Mouse (Mus musculus) testis, postnatal 10 days (tissue): ENCODE results near the gene Six5.
"Not testable (repeated sequence)": the region's sequence is repeated elsewhere in the genome, so short reads cannot be mapped to it uniquely, and the experiment has no call there.

Experiments used
- DNase-seq: peaks from one replicate; pipeline ENCODE4 v3.0.0; 2021; ENCODE audit warnings: low spot score

Six5 gene

GRCm38 (mm10) chr7:19094471-19094825 is at the start of gene Six5:
Gene Six5 (plus strand): TSS chr7:19094594.
- DNase-seq = peak; percentile 79

- no peak for DNase-seq
Measured at GRCm38 (mm10) chr7:19044616-19045015, 49.8 kb upstream of the Six5 start.

DNA sequence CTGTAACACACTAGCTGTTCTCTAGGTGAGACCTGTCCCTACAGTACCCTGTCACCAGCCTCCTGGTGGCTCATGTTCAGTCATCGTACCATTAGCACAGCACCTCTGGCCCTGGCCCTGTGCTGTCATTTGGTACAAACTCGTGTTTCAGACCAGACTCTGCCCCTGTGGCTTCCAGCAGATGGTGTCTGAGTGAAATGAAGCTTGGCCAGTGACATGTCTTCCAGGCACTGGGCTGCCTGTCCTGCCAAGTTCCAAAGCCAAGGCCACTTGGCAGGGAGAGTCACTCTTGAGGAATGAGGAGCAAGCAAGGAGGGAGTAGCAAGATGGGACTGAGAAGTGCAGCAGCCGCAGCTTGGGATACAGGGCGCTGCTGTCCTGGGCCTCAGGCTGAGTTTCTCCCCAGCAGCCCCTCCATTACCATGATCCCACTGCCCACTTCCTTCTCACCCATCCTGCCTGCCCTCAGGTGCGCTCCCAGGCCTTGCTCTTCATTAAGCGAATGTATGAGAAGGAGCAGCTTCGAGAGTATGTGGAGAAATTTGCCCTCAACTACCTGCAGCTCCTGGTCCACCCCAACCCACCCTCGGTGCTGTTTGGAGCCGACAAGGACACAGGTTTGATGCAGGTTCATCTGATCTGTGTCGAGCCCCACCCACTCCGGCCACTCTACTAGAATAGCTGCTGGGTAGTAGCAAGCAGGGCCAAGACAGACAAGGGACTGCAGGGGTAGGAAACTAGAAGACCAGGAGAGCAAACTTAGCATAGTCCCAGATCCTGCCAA is 47.9 kb upstream of the Six5 start:
- DNase-seq = peak; percentile 66

- no peak for DNase-seq
Measured at GRCm38 (mm10) chr7:19048006-19048527, 46.3 kb upstream of the Six5 start.

DNA sequence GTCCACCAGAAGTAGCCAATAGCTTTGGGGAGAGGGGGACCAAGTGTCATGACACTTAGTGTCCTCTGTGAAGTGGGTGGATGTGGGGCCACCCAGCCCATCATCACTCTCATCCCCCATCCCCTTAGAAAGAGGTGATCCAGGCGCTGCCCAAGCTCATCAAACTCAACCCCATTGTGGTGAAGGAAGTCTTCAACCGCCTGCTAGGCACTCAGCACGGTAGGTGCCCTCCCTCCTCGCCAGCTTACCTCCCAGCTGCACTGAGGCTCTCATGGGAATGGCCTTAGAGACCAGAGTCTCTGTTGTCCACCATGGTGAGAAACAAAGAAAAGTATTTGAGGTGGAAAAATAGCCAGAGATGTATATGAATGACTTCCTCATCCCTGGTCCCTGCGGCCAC is 45.1 kb upstream of the Six5 start:
- DNase-seq = no peak

DNA sequence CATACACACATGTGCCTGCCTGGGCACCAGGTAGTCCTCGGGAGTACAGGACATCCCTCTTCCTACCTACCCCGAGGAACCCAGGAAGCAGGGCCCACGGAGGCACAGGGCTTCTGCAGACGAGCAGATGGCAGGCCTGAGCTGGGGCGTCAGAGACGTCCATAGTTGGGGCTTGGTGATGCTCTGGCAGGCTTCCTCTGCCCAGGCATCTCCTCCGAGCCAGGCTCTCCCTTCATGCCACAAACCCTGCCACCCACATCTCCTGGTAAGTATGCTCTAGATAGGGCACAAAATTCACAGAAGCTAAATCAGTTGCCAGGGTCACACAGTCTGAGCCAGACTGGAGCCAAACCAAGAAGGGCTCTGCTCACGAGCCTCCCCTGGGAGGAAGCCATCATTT is 44.2 kb upstream of the Six5 start:
- no peak for DNase-seq

- DNase-seq = no peak
Measured at GRCm38 (mm10) chr7:19051161-19051560, 43.2 kb upstream of the Six5 start.

GRCm38 (mm10) chr7:19052345-19053135 is 41.9 kb upstream of the Six5 start:
- no peak for DNase-seq

DNA sequence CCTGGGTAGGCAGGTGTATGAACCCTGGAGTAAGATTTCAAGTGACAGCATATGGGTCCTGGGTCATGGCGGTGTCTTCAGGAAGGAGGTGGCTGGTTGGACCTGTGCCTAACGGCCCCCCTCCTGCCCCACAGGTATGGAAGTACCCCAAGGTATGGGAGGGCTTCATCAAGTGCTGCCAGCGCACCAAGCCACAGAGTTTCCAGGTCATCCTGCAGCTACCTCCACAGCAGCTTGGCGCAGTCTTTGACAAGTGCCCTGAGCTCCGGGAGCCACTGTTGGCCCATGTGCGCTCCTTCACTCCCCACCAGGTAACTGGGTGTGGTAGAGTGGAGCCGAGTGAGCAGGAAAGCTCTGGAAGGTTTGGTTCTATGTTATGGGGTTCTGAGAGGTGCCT is 41.3 kb upstream of the Six5 start:
- no peak for DNase-seq

- peak; percentile 83 for DNase-seq
Measured at GRCm38 (mm10) chr7:19054047-19054776, 40.2 kb upstream of the Six5 start, which contains the start of gene Rsph6a. Gene Rsph6a (plus strand): TSS chr7:19054690.

DNA sequence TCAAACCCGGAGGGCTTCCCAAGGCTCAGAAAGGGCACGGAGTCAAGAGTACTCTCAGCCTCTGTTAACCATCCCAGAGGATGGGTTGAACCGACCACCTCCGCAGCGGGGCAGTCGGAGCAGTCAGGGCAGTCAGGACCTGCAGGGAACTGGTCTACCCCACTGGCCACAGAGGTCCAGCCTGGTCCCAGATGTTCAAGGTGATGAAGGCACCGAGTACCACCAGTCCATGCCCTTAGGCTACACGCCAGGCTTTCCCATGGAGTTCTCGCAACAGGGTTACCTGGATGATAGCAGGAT is 39.7 kb upstream of the Six5 start:
- DNase-seq = no peak

GRCm38 (mm10) chr7:19055108-19055507 is 39.3 kb upstream of the Six5 start:
- no peak for DNase-seq

DNA sequence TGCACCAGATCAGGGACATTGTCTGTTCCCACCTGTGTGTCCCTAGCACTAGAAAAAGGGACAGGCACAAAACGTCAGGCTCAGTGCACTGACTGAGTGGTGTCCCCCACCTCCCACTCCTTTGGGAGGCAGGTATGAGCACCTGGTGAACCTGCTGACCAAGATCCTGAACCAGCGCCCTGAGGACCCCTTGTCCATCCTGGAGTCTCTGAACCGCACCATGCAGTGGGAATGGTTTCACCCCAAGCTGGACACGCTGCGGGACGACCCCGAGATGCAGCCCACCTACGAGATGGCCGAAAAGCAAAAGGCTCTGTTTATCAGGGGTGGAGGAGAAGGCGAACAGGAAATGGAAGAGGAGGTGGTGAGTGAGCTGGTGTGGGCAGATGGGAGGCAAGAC is 37.0 kb upstream of the Six5 start:
- DNase-seq = no peak

DNA sequence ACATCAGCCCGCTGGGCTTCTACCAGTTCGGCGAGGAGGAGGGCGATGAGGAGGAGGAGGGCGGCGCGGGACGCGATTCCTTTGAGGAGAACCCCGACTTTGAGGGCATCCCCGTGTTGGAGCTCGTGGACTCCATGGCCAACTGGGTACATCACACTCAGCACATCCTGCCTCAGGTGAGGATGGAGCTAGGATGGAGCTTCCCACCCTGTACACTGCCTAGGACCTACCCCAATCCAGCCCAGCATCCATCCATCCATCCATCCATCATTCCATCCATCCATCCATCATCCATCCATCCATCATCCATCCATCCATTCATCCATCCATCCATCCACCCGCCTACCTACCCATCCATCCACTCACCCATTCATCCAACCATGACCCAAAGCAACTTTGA is 28.5 kb upstream of the Six5 start:
- peak; percentile 44 for DNase-seq

GRCm38 (mm10) chr7:19067063-19067462 is 27.3 kb upstream of the Six5 start:
- peak; percentile 50 for DNase-seq

DNA sequence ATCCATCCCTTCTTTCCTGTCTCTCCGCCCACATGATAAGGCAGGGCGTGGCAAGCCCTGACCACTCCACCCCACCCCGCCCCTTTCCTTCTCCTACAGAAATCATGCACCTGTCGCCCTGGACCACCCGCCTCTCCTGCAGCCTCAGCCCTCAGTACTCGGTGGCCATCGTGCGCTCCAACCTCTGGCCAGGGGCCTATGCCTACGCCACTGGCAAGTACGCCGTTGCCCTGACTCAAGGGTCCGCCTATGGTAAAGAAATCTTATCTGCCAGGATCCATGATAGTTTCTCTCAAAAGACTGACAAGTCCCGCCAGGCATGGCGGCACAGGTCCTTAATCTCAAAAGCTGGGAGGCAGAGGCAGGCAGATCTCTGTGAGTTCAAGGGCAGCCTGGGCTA is 26.5 kb upstream of the Six5 start:
- peak; percentile 46 for DNase-seq

GRCm38 (mm10) chr7:19068707-19069106 is 25.7 kb upstream of the Six5 start:
- DNase-seq = peak; percentile 87

DNA sequence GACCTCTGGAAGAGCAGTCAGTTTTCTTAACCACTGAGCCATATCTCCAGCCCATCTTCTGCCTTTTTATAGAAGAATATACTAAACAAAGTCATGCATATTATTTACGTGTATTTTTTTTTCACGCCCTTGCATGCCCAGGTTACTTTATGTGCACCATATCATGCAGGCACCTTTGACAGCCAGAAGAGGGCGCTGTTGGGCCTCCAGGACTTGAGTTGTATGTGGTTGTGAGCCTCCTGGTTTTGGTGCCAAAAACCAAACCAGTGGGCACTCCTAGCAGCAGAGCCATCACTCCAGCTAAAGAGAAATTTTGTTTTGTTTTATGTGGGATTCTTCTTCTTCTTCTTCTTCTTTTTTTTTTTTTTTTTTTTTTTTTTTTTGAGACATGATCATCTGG is 24.9 kb upstream of the Six5 start:
- peak; percentile 65 for DNase-seq

- DNase-seq = not testable (repeated sequence)
Measured at GRCm38 (mm10) chr7:19071024-19071423, 23.4 kb upstream of the Six5 start.

DNA sequence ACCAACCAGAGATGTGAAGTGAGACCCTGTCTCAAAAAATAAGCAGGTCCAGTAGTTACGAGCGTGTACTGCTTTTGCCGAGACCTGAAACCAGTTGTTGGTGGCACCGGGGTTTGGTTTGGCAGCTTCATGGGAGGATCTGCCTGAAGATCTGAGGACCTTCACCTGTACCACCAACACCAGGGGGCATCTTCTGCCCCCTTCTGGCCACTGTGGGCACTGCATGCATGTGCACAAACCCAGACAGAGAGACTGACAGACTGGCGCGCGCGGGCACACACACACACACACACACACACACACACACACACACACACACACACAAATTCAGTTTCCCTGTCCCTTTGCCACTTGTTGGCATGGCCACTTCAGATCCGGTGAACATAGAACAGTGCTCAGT is 20.9 kb upstream of the Six5 start:
- peak; percentile 77 for DNase-seq

DNA sequence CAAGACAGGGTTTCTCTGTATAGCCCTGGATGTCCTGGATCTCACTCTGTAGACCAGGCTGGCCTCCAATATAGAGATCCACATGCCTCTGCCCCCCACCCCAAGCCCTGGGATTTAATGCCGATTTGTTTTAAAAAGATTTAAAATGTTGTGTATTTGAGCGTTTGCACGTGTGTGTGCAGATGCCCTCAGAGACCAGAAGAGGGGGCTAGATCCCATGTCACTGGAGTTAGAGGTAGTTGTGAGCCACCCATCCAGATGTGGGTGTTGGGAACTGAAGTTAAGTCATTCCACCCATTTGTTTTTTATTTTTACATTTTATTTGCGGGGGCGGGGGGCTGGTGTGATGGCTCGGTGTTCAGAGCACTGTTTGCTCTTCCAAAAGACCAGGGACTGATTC is 19.9 kb upstream of the Six5 start:
- DNase-seq = no peak

DNA sequence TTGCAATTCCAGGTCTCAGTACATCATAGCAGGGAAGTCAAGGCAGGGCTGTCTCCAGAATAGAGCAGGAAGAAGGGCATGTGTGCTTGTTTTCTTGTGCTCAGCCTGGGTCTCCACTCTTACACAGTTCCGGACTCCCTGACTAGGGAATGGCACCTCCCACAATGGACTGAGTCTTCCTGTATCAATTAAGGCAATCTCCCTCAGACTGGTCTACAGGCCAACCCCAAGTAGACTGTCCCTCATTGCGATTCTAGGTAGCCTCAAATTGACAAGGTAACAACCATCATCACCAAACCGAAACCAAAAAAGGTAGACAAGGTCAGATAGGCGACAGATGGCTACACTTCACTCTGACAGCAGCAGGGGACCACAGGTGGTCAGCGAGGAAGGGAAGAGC is 19.2 kb upstream of the Six5 start:
- no peak for DNase-seq
